Mouse (Mus musculus) testis, adult 2 months (tissue): Measurements from ENCODE around the gene Glrb.

Source experiments
- CTCF ChIP-seq: fragments of 200-500 bp; IDR thresholded peaks from 2 replicates; pipeline ENCODE4 v1.5.1; 2012; ENCODE audit warnings: low read depth, mild to moderate bottlenecking, inconsistent platforms, low read length, moderate library complexity; ENCODE audit not compliant: control insufficient read depth, insufficient read depth, insufficient replicate concordance
- POLR2A ChIP-seq: fragments of 200-500 bp; IDR thresholded peaks from 2 replicates; pipeline ENCODE4 v1.6.1; 2012; ENCODE audit warnings: low read depth, mild to moderate bottlenecking, inconsistent platforms, low read length, moderate library complexity; ENCODE audit not compliant: control insufficient read depth

GRCm38 (mm10) chr3:80894328-80894727, 19.1 kb downstream of the Glrb start:
- TF ChIP-seq CTCF (no peak), POLR2A (no peak)
